Mouse (Mus musculus): ENCODE data around the gene Ndufv2. TPM values are rescaled to one million over a fixed set of nuclear protein-coding genes. Genes with fewer than 3 reads are reported as not detected.

The Ndufv2 gene
- polyA plus RNA-seq, 1 experiment from 2014 or later = 325 TPM

- Histone ChIP-seq H3K27me3 (ENCODE audit: poor library complexity, severe bottlenecking) (no peaks in the 10 kb centered on the region), H3K27ac (no peak overlapping the region), H3K4me1 (peaks cover 18% of the 10 kb centered on the region), H3K36me3 (replicated peaks) (no peaks in the 10 kb centered on the region), H3K9me3 (no peaks in the 10 kb centered on the region), H3K4me3 (no peak overlapping the region)
- DNase-seq (ENCODE audit: extremely low spot score, low spot score) = no peak
- 87% methylated on average over 4 of the region's 4 CpGs for WGBS
Observed at GRCm38 (mm10) chr17:66108198-66108597, 6.8 kb upstream of the Ndufv2 start.

GRCm38 (mm10) chr17:66107466-66107865, 6.1 kb upstream of the Ndufv2 start:
- no peaks in the 10 kb centered on the region for H3K27me3 ChIP-seq (ENCODE audit: poor library complexity, severe bottlenecking)
- 72% methylated on average over 8 of the region's 8 CpGs for WGBS

GRCm38 (mm10) chr17:66106601-66107267, 5.4 kb upstream of the Ndufv2 start:
- no peaks in the 10 kb centered on the region for H3K9me3 ChIP-seq
- H3K4me1 ChIP-seq = peaks cover 13% of the 10 kb centered on the region
- 0 out of 2 replicates have a peak overlapping the region, but pooled peaks have one; percentile 6 for H3K27ac ChIP-seq
- DNase-seq (ENCODE audit: extremely low spot score, low spot score) = peak; percentile 64
- no peaks in the 10 kb centered on the region for H3K36me3 ChIP-seq (replicated peaks)
- H3K4me3 ChIP-seq = no peak overlapping the region
- 54% methylated on average over 10 of the region's 10 CpGs for WGBS
- no peaks in the 10 kb centered on the region for H3K27me3 ChIP-seq (ENCODE audit: poor library complexity, severe bottlenecking)

More at GRCm38 (mm10) chr17:66107466-66107865, 6.1 kb upstream of the Ndufv2 start:
- H3K4me1 ChIP-seq = peaks cover 16% of the 10 kb centered on the region
- no peak overlapping the region for H3K4me3 ChIP-seq
- H3K36me3 ChIP-seq (replicated peaks) = no peaks in the 10 kb centered on the region
- no peaks in the 10 kb centered on the region for H3K9me3 ChIP-seq
- no peak overlapping the region for H3K27ac ChIP-seq
- DNase-seq (ENCODE audit: extremely low spot score, low spot score) = no peak

- H3K27ac ChIP-seq = no peak overlapping the region
- no peaks in the 10 kb centered on the region for H3K9me3 ChIP-seq
- no peak overlapping the region for H3K4me3 ChIP-seq
- peaks cover 15% of the 10 kb centered on the region for H3K4me1 ChIP-seq
- no peaks in the 10 kb centered on the region for H3K27me3 ChIP-seq (ENCODE audit: poor library complexity, severe bottlenecking)
- no peak for DNase-seq (ENCODE audit: extremely low spot score, low spot score)
- no peaks in the 10 kb centered on the region for H3K36me3 ChIP-seq (replicated peaks)
- WGBS = 89% methylated on average over 7 of the region's 7 CpGs
Observed at GRCm38 (mm10) chr17:66104076-66104475, 2.7 kb upstream of the Ndufv2 start.

GRCm38 (mm10) chr17:66100566-66101379, 586 bp downstream of the Ndufv2 start:
- WGBS = 1% methylated on average over 41 of the region's 41 CpGs
- H3K9me3 ChIP-seq = no peaks in the 10 kb centered on the region
- DNase-seq (ENCODE audit: extremely low spot score, low spot score) = no peak
- peak overlapping the region; percentile 96 for H3K4me3 ChIP-seq
- H3K27me3 ChIP-seq (ENCODE audit: poor library complexity, severe bottlenecking) = no peaks in the 10 kb centered on the region
- H3K4me1 ChIP-seq = peaks cover 15% of the 10 kb centered on the region
- peak overlapping the region; percentile 97 for H3K27ac ChIP-seq
- H3K36me3 ChIP-seq (replicated peaks) = peaks cover 8% of the 10 kb centered on the region

GRCm38 (mm10) chr17:66092664-66093063, 8.7 kb downstream of the Ndufv2 start:
- Histone ChIP-seq H3K4me1 (no peaks in the 10 kb centered on the region), H3K27ac (no peak overlapping the region), H3K4me3 (no peak overlapping the region), H3K27me3 (ENCODE audit: poor library complexity, severe bottlenecking) (no peaks in the 10 kb centered on the region), H3K9me3 (no peaks in the 10 kb centered on the region), H3K36me3 (replicated peaks) (peaks cover 58% of the 10 kb centered on the region)
- DNase-seq (ENCODE audit: extremely low spot score, low spot score) = no peak
- 91% methylated on average over 3 of the region's 3 CpGs for WGBS

- Histone ChIP-seq H3K9me3 (no peaks in the 10 kb centered on the region), H3K4me1 (no peaks in the 10 kb centered on the region), H3K27ac (no peak overlapping the region), H3K27me3 (ENCODE audit: poor library complexity, severe bottlenecking) (no peaks in the 10 kb centered on the region), H3K4me3 (no peak overlapping the region), H3K36me3 (replicated peaks) (peaks cover 59% of the 10 kb centered on the region)
- 91% methylated on average over 2 of the region's 2 CpGs for WGBS
- DNase-seq (ENCODE audit: extremely low spot score, low spot score) = no peak
Observed at GRCm38 (mm10) chr17:66092065-66092464, 9.3 kb downstream of the Ndufv2 start.

GRCm38 (mm10) chr17:66091392-66091791, 10.0 kb downstream of the Ndufv2 start:
- Histone ChIP-seq H3K4me1 (no peaks in the 10 kb centered on the region), H3K36me3 (replicated peaks) (peaks cover 62% of the 10 kb centered on the region), H3K4me3 (no peak overlapping the region), H3K9me3 (no peaks in the 10 kb centered on the region), H3K27ac (no peak overlapping the region), H3K27me3 (ENCODE audit: poor library complexity, severe bottlenecking) (no peaks in the 10 kb centered on the region)
- no peak for DNase-seq (ENCODE audit: extremely low spot score, low spot score)
- 93% methylated on average over 2 of the region's 2 CpGs for WGBS

GRCm38 (mm10) chr17:66090251-66090650, 11.1 kb downstream of the Ndufv2 start:
- no peak for DNase-seq (ENCODE audit: extremely low spot score, low spot score)
- H3K27me3 ChIP-seq (ENCODE audit: poor library complexity, severe bottlenecking) = no peaks in the 10 kb centered on the region
- no peaks in the 10 kb centered on the region for H3K4me1 ChIP-seq
- no peak overlapping the region for H3K27ac ChIP-seq
- H3K9me3 ChIP-seq = no peaks in the 10 kb centered on the region
- H3K4me3 ChIP-seq = no peak overlapping the region
- H3K36me3 ChIP-seq (replicated peaks) = peaks cover 72% of the 10 kb centered on the region

- Histone ChIP-seq H3K36me3 (replicated peaks) (peaks cover 83% of the 10 kb centered on the region), H3K9me3 (no peaks in the 10 kb centered on the region), H3K27me3 (ENCODE audit: poor library complexity, severe bottlenecking) (no peaks in the 10 kb centered on the region), H3K27ac (no peak overlapping the region), H3K4me3 (no peak overlapping the region), H3K4me1 (no peaks in the 10 kb centered on the region)
- 97% methylated on average over 1 of the region's 1 CpGs for WGBS
- DNase-seq (ENCODE audit: extremely low spot score, low spot score) = no peak
Observed at GRCm38 (mm10) chr17:66085038-66085437, 16.3 kb downstream of the Ndufv2 start.

GRCm38 (mm10) chr17:66084486-66084885, 16.9 kb downstream of the Ndufv2 start:
- WGBS = 84% methylated on average over 1 of the region's 1 CpGs

GRCm38 (mm10) chr17:66077437-66077850, 23.9 kb downstream of the Ndufv2 start:
- H3K27ac ChIP-seq = peak overlapping the region; percentile 90
- H3K4me1 ChIP-seq = peaks cover 18% of the 10 kb centered on the region
- no peak for DNase-seq (ENCODE audit: extremely low spot score, low spot score)
- peaks cover 14% of the 10 kb centered on the region for H3K27me3 ChIP-seq (ENCODE audit: poor library complexity, severe bottlenecking)
- 1% methylated on average over 23 of the region's 23 CpGs for WGBS
- peaks cover 33% of the 10 kb centered on the region for H3K36me3 ChIP-seq (replicated peaks)
- H3K4me3 ChIP-seq = peak overlapping the region; percentile 86
- H3K9me3 ChIP-seq = no peaks in the 10 kb centered on the region

More at GRCm38 (mm10) chr17:66084486-66084885, 16.9 kb downstream of the Ndufv2 start:
- Histone ChIP-seq H3K36me3 (replicated peaks) (peaks cover 85% of the 10 kb centered on the region), H3K27ac (no peak overlapping the region), H3K9me3 (no peaks in the 10 kb centered on the region), H3K27me3 (ENCODE audit: poor library complexity, severe bottlenecking) (no peaks in the 10 kb centered on the region), H3K4me3 (no peak overlapping the region), H3K4me1 (no peaks in the 10 kb centered on the region)
- no peak for DNase-seq (ENCODE audit: extremely low spot score, low spot score)

GRCm38 (mm10) chr17:66076934-66077333, 24.4 kb downstream of the Ndufv2 start, which contains the start of gene Ankrd12:
Ankrd12 (minus strand) TSS chr17:66077089.
- peak within 1 kb of the TSS; percentile 86 for H3K4me3 ChIP-seq
- peaks cover 18% of the 10 kb centered on the region for H3K4me1 ChIP-seq
- WGBS = under 1% methylated on average over 53 of the region's 53 CpGs
- peak; percentile 94 for DNase-seq (ENCODE audit: extremely low spot score, low spot score)
- H3K27me3 ChIP-seq (ENCODE audit: poor library complexity, severe bottlenecking) = peaks cover 14% of the 10 kb centered on the region
- H3K27ac ChIP-seq = peak within 1 kb of the TSS; percentile 90
- H3K36me3 ChIP-seq (replicated peaks) = peaks cover 32% of the 10 kb centered on the region
- no peaks in the 10 kb centered on the region for H3K9me3 ChIP-seq
